Mouse (Mus musculus) hematopoietic multipotent progenitor cell, adult 10-12 weeks (in vitro differentiated cells): ENCODE results near the gene Slc22a22. TPM values are rescaled to one million over a fixed set of nuclear protein-coding genes. Genes with fewer than 3 reads are reported as not detected.

Source experiments
- polyA plus RNA-seq: library from polyadenylated mRNA; stranded (reverse); fragments of >175 nt; gene quantifications from 2 replicates; pipeline ENCODE4 v1.2.3, GENCODE M21; 2012; ENCODE audit warnings: low replicate concordance

The Slc22a22 gene
- not detected in 2 replicates for polyA plus RNA-seq

DNA sequence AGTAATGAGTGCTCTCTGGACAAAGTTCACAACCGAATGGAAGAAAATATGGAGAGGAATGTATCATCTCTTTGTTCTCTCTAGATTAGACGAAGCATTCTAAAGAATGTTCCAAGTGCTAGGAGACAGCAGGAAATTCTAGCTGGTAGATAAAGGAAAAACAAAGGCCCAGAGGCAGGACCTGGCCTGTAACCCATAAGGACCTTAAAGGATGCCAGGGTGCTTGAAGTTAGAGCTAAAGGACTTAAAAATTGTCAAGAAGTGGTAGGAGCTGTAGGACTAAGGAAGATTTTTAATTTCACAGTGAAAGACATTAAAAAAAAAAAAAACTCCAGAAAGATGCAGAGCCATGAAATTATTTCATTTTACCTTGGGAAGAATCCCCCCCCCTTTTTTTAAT, at the start of gene Slc22a22:
Gene Slc22a22 (minus strand): TSS at position 101 of the 400 bp plus-strand sequence.

